In the genomic region with DNA sequence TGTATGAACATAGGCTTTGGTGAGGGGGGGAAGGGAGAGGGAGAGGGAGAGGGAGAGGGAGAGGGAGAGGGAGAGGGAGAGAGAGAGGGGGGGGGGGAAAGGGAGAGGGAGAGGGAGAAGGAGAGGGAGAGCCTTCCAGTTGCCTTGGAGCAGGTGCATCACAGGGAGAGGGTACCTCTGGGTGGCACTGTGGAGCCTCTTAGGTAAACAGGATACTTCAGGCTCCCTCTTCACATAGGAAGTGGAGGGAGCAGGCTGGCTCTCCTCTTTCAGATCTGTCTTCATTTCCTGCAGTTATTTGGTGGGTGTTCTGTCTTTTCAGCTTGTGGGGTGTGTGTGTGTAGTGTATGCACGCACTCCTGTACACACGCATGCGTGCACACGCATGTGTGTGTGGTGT, we compare ENCODE assay signal across 9 mouse cellular contexts.
A peak's percentile ranks its signal among the peaks of the same experiment; 100 is the strongest.
DNase-seq lines count a peak whose midpoint lies in the region; ATAC-seq and TF ChIP-seq lines count a peak whose summit lies in the region.
"Had no signal": no experiment of that assay in that cellular context is flagged by ENCODE, and none has a peak within 500 bp of the region (broad histone marks: within the 10 kb centered on the region; RNA-seq: fewer than 3 reads in every experiment).

No protein-coding gene starts in this region.

- H3K27ac ChIP-seq in kidney, embryonic 16.5 days (ENCODE audit: low read length): no peak overlapping the region
- H3K27ac ChIP-seq: heart, embryonic 15.5 days had no signal

- WGBS in kidney, embryonic 16.5 days: 87% methylated on average over 4 of the region's 4 CpGs

- peak; percentile 44; the same call in 1 of the 2 replicates for TF ChIP-seq CTCF in brain, embryonic 14.5 days (IDR thresholded peaks at IDR 0.05; ENCODE audit: borderline replicate concordance, extremely low read depth, insufficient read depth, insufficient read length)

- H3K4me1 ChIP-seq in kidney, embryonic 16.5 days (ENCODE audit: insufficient read depth, low read length): no peaks in the 10 kb centered on the region

- no peak overlapping the region for H3K4me2 ChIP-seq in kidney, embryonic 16.5 days (replicated peaks; ENCODE audit: low read depth, low read length)
- H3K4me2 ChIP-seq: heart, embryonic 15.5 days had no signal

- intact Hi-C loops in heart, postnatal 25 days (cut with DNase I): loop anchor here (2.0 to 10.0 kb wide), 3 partner anchors 84 to 256 kb away; no protein-coding TSS in a partner anchor

- no peak for ATAC-seq in kidney, embryonic 16.5 days (ENCODE audit: low FRiP score, low TSS enrichment)
- ATAC-seq in megakaryocyte, adult 5-6 weeks (ENCODE audit: poor library complexity, severe bottlenecking): no peak

- DNase-seq in kidney, adult 18-20 months: peak; percentile 31
- peak; percentile 39 for DNase-seq in NIH3T3 (ENCODE audit: low read depth)
- DNase-seq in brain, embryonic 14.5 days (ENCODE audit: low read depth): peak; percentile 66
- DNase-seq in lung, postnatal 36 days: peak; percentile 67
- DNase-seq in cerebellum, adult 9-10 months: no peak
- DNase-seq in heart, postnatal 25 days (ENCODE audit: low spot score): no peak

- H3K36me3 ChIP-seq in kidney, embryonic 16.5 days (ENCODE audit: insufficient read depth, low read length): no peaks in the 10 kb centered on the region
- H3K36me3 ChIP-seq: heart, embryonic 15.5 days had no signal

- H3K27me3 ChIP-seq in kidney, embryonic 16.5 days (ENCODE audit: insufficient read depth, low read length): no peaks in the 10 kb centered on the region
- H3K27me3 ChIP-seq: heart, embryonic 15.5 days had no signal

- no peak overlapping the region for H3K4me3 ChIP-seq in kidney, embryonic 16.5 days (ENCODE audit: low read length)
- H3K4me3 ChIP-seq: heart, embryonic 15.5 days had no signal

- TF ChIP-seq POLR2A in brain, embryonic 14.5 days (IDR thresholded peaks at IDR 0.05; ENCODE audit: borderline replicate concordance, extremely low read depth, insufficient read depth, insufficient read length, poor library complexity, severe bottlenecking): no peak

- no peaks in the 10 kb centered on the region for H3K9me3 ChIP-seq in kidney, embryonic 16.5 days (ENCODE audit: low read length)
- H3K9me3 ChIP-seq: heart, embryonic 15.5 days had no signal

- no peak overlapping the region for H3K9ac ChIP-seq in kidney, embryonic 16.5 days (replicated peaks; ENCODE audit: low read length)
- H3K9ac ChIP-seq: heart, embryonic 15.5 days had no signal

Comparison
In these comparisons a context has a peak if more than half of its experiments do, and no peak if none do; other contexts are left out.
1. DNase-seq: peak in kidney, adult 18-20 months (single experiment), NIH3T3 (single experiment), brain, embryonic 14.5 days (single experiment) and lung, postnatal 36 days (single experiment); none in cerebellum, adult 9-10 months (single experiment) and heart, postnatal 25 days (single experiment).